Mouse (Mus musculus) spleen, adult 2 months (tissue): ENCODE measurements around the gene Rph3a.

Source experiments
- CTCF ChIP-seq: fragments of 200-500 bp; IDR thresholded peaks from 2 replicates; pipeline ENCODE4 v1.5.1; 2011; ENCODE audit warnings: mild to moderate bottlenecking, inconsistent platforms; ENCODE audit not compliant: insufficient read depth, insufficient read length, insufficient replicate concordance; ENCODE audit errors: extremely low read depth
- POLR2A ChIP-seq: fragments of 200-500 bp; IDR thresholded peaks from 2 replicates; pipeline ENCODE4 v1.6.1; 2011; ENCODE audit warnings: low read depth, low read length, inconsistent platforms

DNA sequence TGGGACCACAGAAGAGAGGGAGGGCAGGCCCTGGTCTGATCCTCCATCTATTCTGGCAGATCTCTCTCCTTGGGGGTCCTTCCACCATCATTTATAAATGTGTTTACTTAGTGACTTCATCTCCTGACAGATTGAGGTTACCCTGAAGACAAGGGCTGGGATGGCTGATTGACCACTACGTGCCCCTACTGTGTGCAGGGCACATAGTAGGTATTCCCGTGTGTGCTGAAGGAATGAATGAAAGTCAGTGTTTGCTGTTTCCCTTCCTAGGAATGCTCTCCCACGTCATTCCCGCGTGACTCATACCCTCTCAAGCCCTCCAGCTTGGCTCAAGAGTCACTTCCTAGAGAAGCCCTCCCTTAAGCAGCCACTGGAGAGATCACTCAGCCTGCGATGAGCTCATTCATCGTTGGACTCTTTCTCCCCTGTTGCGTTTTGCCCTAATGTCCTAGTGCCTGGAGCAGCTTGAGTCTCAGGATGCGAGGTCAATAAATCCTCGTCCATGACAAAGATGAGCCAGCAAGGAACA, 57.6 kb downstream of the Rph3a start:
- TF ChIP-seq CTCF (no peak), POLR2A (no peak)
